8 mouse cellular contexts compared by ENCODE assay signal in genomic region chr19:24134991-24135390, GRCm38 (mm10).
DNase-seq lines count a peak whose midpoint lies in the region; ATAC-seq and TF ChIP-seq lines count a peak whose summit lies in the region.

No protein-coding gene starts in this region.

- H3K4me3 ChIP-seq in lung, embryonic 16.5 days (ENCODE audit: low read length), result peak overlapping the region; percentile 28
- no peak overlapping the region for H3K4me3 ChIP-seq in liver, postnatal 0 days (ENCODE audit: low read depth, low read length)

- no peak for TF ChIP-seq EP300 in liver, postnatal 0 days (IDR thresholded peaks at IDR 0.05; ENCODE audit: low read depth)

- no peak for TF ChIP-seq CTCF in liver, postnatal 0 days (IDR thresholded peaks at IDR 0.05; ENCODE audit: low read depth)

- no peaks in the 10 kb centered on the region for H3K27me3 ChIP-seq in lung, embryonic 16.5 days (ENCODE audit: control insufficient read depth, insufficient read depth, low read depth, low read length)
- no peaks in the 10 kb centered on the region for H3K27me3 ChIP-seq in liver, postnatal 0 days (ENCODE audit: insufficient read depth, low read length)

- H3K4me1 ChIP-seq in lung, embryonic 16.5 days (replicated peaks; ENCODE audit: control insufficient read depth, insufficient read depth, low read length), result no peaks in the 10 kb centered on the region
- H3K4me1 ChIP-seq in liver, postnatal 0 days (ENCODE audit: insufficient read depth), result no peaks in the 10 kb centered on the region

- WGBS in lung, embryonic 16.5 days, result 36% methylated on average over 10 of the region's 10 CpGs
- 30% methylated on average over 10 of the region's 10 CpGs for WGBS in liver, postnatal 0 days (ENCODE audit: insufficient replicate concordance)

- DNase-seq in adrenal gland, postnatal 36 days, result peak; percentile 21 to 22
- no peak for DNase-seq in adrenal gland, adult 18-20 months (ENCODE audit: low spot score in 2 of 2)
- no peak for DNase-seq in lung, postnatal 14 days
- DNase-seq in liver, postnatal 0 days, result no peak
- DNase-seq in yolk sac, embryonic 10.5 days (ENCODE audit: low spot score), result peak; percentile 11
- no peak for DNase-seq in spleen, postnatal 10 days (ENCODE audit: low spot score in 2 of 2)
- DNase-seq in gastrocnemius, postnatal 4 days (ENCODE audit: low spot score in 2 of 2), result no peak

- H3K9me3 ChIP-seq in lung, embryonic 16.5 days (ENCODE audit: control insufficient read depth, low read length), result no peaks in the 10 kb centered on the region
- no peaks in the 10 kb centered on the region for H3K9me3 ChIP-seq in liver, postnatal 0 days (ENCODE audit: low read length)

- H3K27ac ChIP-seq in lung, embryonic 16.5 days (ENCODE audit: low read length), result no peak overlapping the region
- no peak overlapping the region for H3K27ac ChIP-seq in liver, postnatal 0 days (ENCODE audit: low read depth)

- H3K4me2 ChIP-seq in lung, embryonic 16.5 days (ENCODE audit: low read depth, low read length), result peak overlapping the region; percentile 40
- H3K4me2 ChIP-seq in liver, postnatal 0 days (ENCODE audit: low read depth, low read length), result peak overlapping the region; percentile 34

- ATAC-seq in lung, embryonic 16.5 days (ENCODE audit: low read depth), result peak; percentile 56; the same call in 1 of the 2 replicates
- ATAC-seq in liver, postnatal 0 days, result no peak

- H3K9ac ChIP-seq in lung, embryonic 16.5 days (ENCODE audit: low read length), result no peak overlapping the region
- H3K9ac ChIP-seq in liver, postnatal 0 days (replicated peaks), result no peak overlapping the region

- H3K36me3 ChIP-seq in lung, embryonic 16.5 days (ENCODE audit: control insufficient read depth, insufficient read depth, low read length), result peaks cover 16% of the 10 kb centered on the region
- peaks cover 12% of the 10 kb centered on the region for H3K36me3 ChIP-seq in liver, postnatal 0 days (replicated peaks; ENCODE audit: insufficient read depth, low read length)

Comparison
In these comparisons a context has a peak if more than half of its experiments do, and no peak if none do; other contexts are left out.
1. DNase-seq: peak in adrenal gland, postnatal 36 days (2 of 2) and yolk sac, embryonic 10.5 days (single experiment); none in adrenal gland, adult 18-20 months (0 of 2), lung, postnatal 14 days (single experiment), liver, postnatal 0 days (single experiment), spleen, postnatal 10 days (0 of 2) and gastrocnemius, postnatal 4 days (0 of 2).